Mouse (Mus musculus): Measurements from ENCODE around the gene Zfhx3.

- TF ChIP-seq CTCF (IDR thresholded peaks at IDR 0.05; ENCODE audit: low read depth): no peak
- TF ChIP-seq EP300 (IDR thresholded peaks at IDR 0.05; ENCODE audit: low read depth): no peak
Measured at GRCm38 (mm10) chr8:108243270-108243669, 300.8 kb downstream of the Zfhx3 start.

All from liver, embryonic 14.5 days (tissue).